13 mouse cellular contexts compared by ENCODE assay signal in the genomic region with DNA sequence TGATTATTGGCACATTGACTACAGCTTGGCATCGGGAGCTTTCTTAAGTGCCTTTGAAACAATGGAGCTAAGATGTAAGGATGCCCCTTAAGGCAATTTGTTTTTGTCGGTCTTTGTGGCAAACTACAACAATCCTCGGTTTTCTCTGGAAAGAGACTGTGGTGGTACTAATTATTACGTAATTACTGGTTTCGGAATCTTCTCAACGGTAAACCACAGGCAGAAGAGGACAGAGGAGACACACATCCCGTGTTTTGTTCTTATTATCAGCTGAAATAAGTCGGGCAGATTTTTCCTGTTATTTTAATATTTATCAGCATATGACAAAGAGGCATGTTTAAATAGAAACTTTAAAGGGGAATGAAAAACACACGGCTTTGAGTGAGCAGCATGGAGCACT.
DNase-seq lines count a peak whose midpoint lies in the region; ATAC-seq and TF ChIP-seq lines count a peak whose summit lies in the region.
"Had no signal": no experiment of that assay in that cellular context is flagged by ENCODE, and none has a peak within 500 bp of the region (broad histone marks: within the 10 kb centered on the region; RNA-seq: fewer than 3 reads in every experiment).

No protein-coding gene starts in this region.

- no peak for TF ChIP-seq POLR2A in CH12.LX (IDR thresholded peaks at IDR 0.05; ENCODE audit: low read depth, low read length)

- WGBS in liver, embryonic 14.5 days (ENCODE audit: insufficient replicate concordance) = 15% methylated on average over 9 of the region's 9 CpGs

- TF ChIP-seq CTCF in left cerebral cortex, adult 2 months (IDR thresholded peaks at IDR 0.05) = no peak
- no peak for TF ChIP-seq CTCF in CH12.LX (conservative IDR thresholded peaks at IDR 0.05 in 1 of 2, IDR thresholded peaks at IDR 0.05 in 1 of 2; ENCODE audit: low read depth in 2 of 2, low read length in 2 of 2)
- no peak for TF ChIP-seq CTCF in liver, embryonic 14.5 days (IDR thresholded peaks at IDR 0.05; ENCODE audit: low read depth)

- intact Hi-C loops in left cerebral cortex, adult 2 months (cut with DNase I) = no loop called here

- DNase-seq in left cerebral cortex, adult 2 months (ENCODE audit: extremely low spot score in 1 of 2, low spot score in 2 of 2) = no peak
- no peak for DNase-seq in left cerebral cortex, adult 8-10 months (ENCODE audit: low spot score in 2 of 2)
- peak; percentile 68 for DNase-seq in CD4-positive helper T cell, adult 2 months (ENCODE audit: low read depth, low spot score)
- no peak for DNase-seq in CH12.LX (ENCODE audit: extremely low read depth)
- DNase-seq in liver, embryonic 14.5 days (ENCODE audit: low read depth in 3 of 3, low spot score in 3 of 3) = no peak
- DNase-seq in testis, postnatal 14 days (ENCODE audit: low spot score) = no peak
- DNase-seq: adrenal gland, postnatal 10 days; cerebellum, postnatal 10 days; kidney, adult 2 months had no signal

- peak overlapping the region; percentile 35 for H3K9ac ChIP-seq in CH12.LX (ENCODE audit: insufficient read depth, low read depth)
- no peak overlapping the region for H3K9ac ChIP-seq in liver, embryonic 14.5 days (replicated peaks)
- H3K9ac ChIP-seq: hindbrain, embryonic 14.5 days had no signal

- no peak for ATAC-seq in liver, embryonic 14.5 days (ENCODE audit: insufficient read depth)
- ATAC-seq in erythroblast, adult 5-6 weeks (replicated peaks; ENCODE audit: low FRiP score, poor library complexity, severe bottlenecking) = no peak
- ATAC-seq: midbrain, embryonic 16.5 days had no signal

- no peaks in the 10 kb centered on the region for H3K9me3 ChIP-seq in CH12.LX (replicated peaks; ENCODE audit: low read length)
- H3K9me3 ChIP-seq in liver, embryonic 14.5 days (ENCODE audit: control insufficient read depth, low read length) = no peaks in the 10 kb centered on the region

- H3K36me3 ChIP-seq in CH12.LX (replicated peaks in 1 of 2; ENCODE audit: control insufficient read depth in 1 of 2, insufficient read depth in 1 of 2, low read length in 1 of 2) = no peaks in the 10 kb centered on the region
- H3K36me3 ChIP-seq in liver, embryonic 14.5 days (replicated peaks; ENCODE audit: control insufficient read depth, insufficient read depth, low read depth) = no peaks in the 10 kb centered on the region

- H3K4me3 ChIP-seq in left cerebral cortex, adult 2 months = no peak overlapping the region
- no peak overlapping the region for H3K4me3 ChIP-seq in CH12.LX (replicated peaks in 1 of 3; ENCODE audit: low read depth in 2 of 3, low read length in 2 of 3, poor library complexity in 1 of 3)
- no peak overlapping the region for H3K4me3 ChIP-seq in liver, embryonic 14.5 days (ENCODE audit: insufficient read depth in 1 of 2, low read depth in 2 of 2, low read length in 2 of 2)

- in situ Hi-C loops in CH12.LX (cut with MboI; ENCODE audit: low pct_ligation_motif_present, low pct_unique_long_range_greater_than_20kb, low sequenced_read_pairs) = no loop called here

- H3K4me1 ChIP-seq in CH12.LX (ENCODE audit: control insufficient read depth in 1 of 2, insufficient read depth in 2 of 2) = peaks cover 30 to 48% of the 10 kb centered on the region in 2 experiments
- H3K4me1 ChIP-seq in liver, embryonic 14.5 days (replicated peaks; ENCODE audit: control insufficient read depth in 2 of 2, insufficient read depth in 2 of 2, low read length in 1 of 2) = peaks cover 0 to 16% of the 10 kb centered on the region in 2 experiments; a peak in 2 of 4 replicates

- dilution Hi-C loops in CH12.LX (cut with MboI; ENCODE audit: extremely low pct_ligation_motif_present, extremely low pct_unique_long_range_greater_than_20kb, low sequenced_read_pairs) = no loop called here

- no peaks in the 10 kb centered on the region for H3K79me2 ChIP-seq in CH12.LX (replicated peaks; ENCODE audit: control insufficient read depth, extremely low read depth, insufficient read depth, poor library complexity, severe bottlenecking)

- H3K4me2 ChIP-seq in CH12.LX (ENCODE audit: insufficient read depth, low read depth, poor library complexity, severe bottlenecking) = peak overlapping the region; percentile 34
- peak overlapping the region; percentile 23; the same call in 1 of the 2 replicates for H3K4me2 ChIP-seq in liver, embryonic 14.5 days (ENCODE audit: low read depth)
- H3K4me2 ChIP-seq: hindbrain, embryonic 14.5 days had no signal

- no peak for TF ChIP-seq EP300 in CH12.LX (IDR thresholded peaks at IDR 0.05; ENCODE audit: low read length)
- no peak for TF ChIP-seq EP300 in liver, embryonic 14.5 days (IDR thresholded peaks at IDR 0.05; ENCODE audit: low read depth)

- peak overlapping the region; percentile 10 for H3K27ac ChIP-seq in left cerebral cortex, adult 2 months
- H3K27ac ChIP-seq in CH12.LX (ENCODE audit: insufficient read depth, low read depth) = peak overlapping the region; percentile 71; the same call in 1 of the 2 replicates
- no peak overlapping the region for H3K27ac ChIP-seq in liver, embryonic 14.5 days
- H3K27ac ChIP-seq: hindbrain, embryonic 14.5 days; macrophage had no signal

- TF ChIP-seq RAD21 in CH12.LX (IDR thresholded peaks at IDR 0.05; ENCODE audit: low read depth, low read length) = no peak

- H3K27me3 ChIP-seq in CH12.LX (replicated peaks) = no peaks in the 10 kb centered on the region
- no peaks in the 10 kb centered on the region for H3K27me3 ChIP-seq in liver, embryonic 14.5 days (ENCODE audit: control insufficient read depth, insufficient read depth, low read length)

TF ChIP-seq in CH12.LX, 34 proteins besides CTCF, POLR2A, EP300 and RAD21:
- TF ChIP-seq ETS1 (conservative IDR thresholded peaks at IDR 0.05; ENCODE audit: low read depth, low read length) = no peak
- no peak for TF ChIP-seq RCOR1 (conservative IDR thresholded peaks at IDR 0.05; ENCODE audit: low read depth, low read length)
- no peak for TF ChIP-seq MAZ (IDR thresholded peaks at IDR 0.05; ENCODE audit: low read depth, low read length)
- TF ChIP-seq MAX (IDR thresholded peaks at IDR 0.05; ENCODE audit: low read length) = no peak
- TF ChIP-seq BHLHE40 (IDR thresholded peaks at IDR 0.05; ENCODE audit: low read depth, low read length) = no peak
- no peak for TF ChIP-seq TCF12 (IDR thresholded peaks at IDR 0.05; ENCODE audit: low read depth, low read length)
- TF ChIP-seq TBP (conservative IDR thresholded peaks at IDR 0.05; ENCODE audit: low read depth, low read length) = no peak
- TF ChIP-seq NRF1 (IDR thresholded peaks at IDR 0.05; ENCODE audit: low read depth, low read length) = no peak
- TF ChIP-seq IRF4 (IDR thresholded peaks at IDR 0.05; ENCODE audit: low read depth, low read length) = no peak
TF ChIP-seq in CH12.LX: peak in this region for 0.
